Mouse (Mus musculus): ENCODE data around the gene Spata45. TPM values are rescaled to one million over a fixed set of nuclear protein-coding genes. Genes with fewer than 3 reads are reported as not detected.

Spata45 gene
- total and polyA plus RNA-seq, 3 experiments: 0.76 TPM; not detected in 2

GRCm38 (mm10) chr1:191062781-191063485, 26.5 kb downstream of the Spata45 start, which contains the start of the genes Tatdn3 and Nsl1 (continued):
- TF ChIP-seq POLR2A (IDR thresholded peaks at IDR 0.05; ENCODE audit: low read depth, low read length) (peak; percentile 88), UBTF (IDR thresholded peaks at IDR 0.05; ENCODE audit: low read depth, low read length) (peak; percentile 97), KAT2A (IDR thresholded peaks at IDR 0.05; ENCODE audit: insufficient replicate concordance, low read length) (peak; percentile 93), ELF1 (IDR thresholded peaks at IDR 0.05; ENCODE audit: low read depth, low read length) (peak; percentile 80), ZKSCAN1 (IDR thresholded peaks at IDR 0.05; ENCODE audit: borderline replicate concordance, low read depth, low read length) (no peak), CTCF (conservative IDR thresholded peaks at IDR 0.05 in 1 of 2, IDR thresholded peaks at IDR 0.05 in 1 of 2; ENCODE audit: low read depth in 2 of 2, low read length in 2 of 2) (no peak), MEF2A (IDR thresholded peaks at IDR 0.05; ENCODE audit: borderline replicate concordance, low read depth, low read length) (peak; percentile 82), ETS1 (conservative IDR thresholded peaks at IDR 0.05; ENCODE audit: low read depth, low read length) (no peak), MAZ (IDR thresholded peaks at IDR 0.05; ENCODE audit: low read depth, low read length) (peak; percentile 78), TCF12 (IDR thresholded peaks at IDR 0.05; ENCODE audit: low read depth, low read length) (peak; percentile 99), ZC3H11A (IDR thresholded peaks at IDR 0.05; ENCODE audit: low read depth, low read length) (no peak), PAX5 (IDR thresholded peaks at IDR 0.05; ENCODE audit: low read length) (no peak), EP300 (IDR thresholded peaks at IDR 0.05; ENCODE audit: low read length) (no peak), SMC3 (IDR thresholded peaks at IDR 0.05; ENCODE audit: low read depth, low read length) (no peak), CHD1 (IDR thresholded peaks at IDR 0.05; ENCODE audit: low read depth, low read length) (peak; percentile 72; the same call in 1 of the 2 replicates), ZNF384 (IDR thresholded peaks at IDR 0.05; ENCODE audit: low read depth, low read length) (0 out of 2 replicates have a peak, but pooled peaks have one; percentile 10), E2F4 (IDR thresholded peaks at IDR 0.05; ENCODE audit: insufficient replicate concordance, low read depth, low read length) (peak; percentile 98), JUN (IDR thresholded peaks at IDR 0.05; ENCODE audit: insufficient read depth, low read depth, low read length) (no peak), GABPA (IDR thresholded peaks at IDR 0.05; ENCODE audit: insufficient replicate concordance, low read depth, low read length) (peak; percentile 19; the same call in 1 of the 2 replicates)

- Histone ChIP-seq H3K4me2 (ENCODE audit: insufficient read depth, low read depth, poor library complexity, severe bottlenecking) (peak overlapping the region; percentile 96), H3K27ac (ENCODE audit: insufficient read depth, low read depth) (no peak overlapping the region), H3K4me1 (ENCODE audit: control insufficient read depth in 1 of 2, insufficient read depth in 2 of 2) (peaks cover 9 to 38% of the 10 kb centered on the region in 2 experiments), H3K4me3 (replicated peaks in 1 of 3; ENCODE audit: low read depth in 2 of 3, low read length in 2 of 3, poor library complexity in 1 of 3) (peak overlapping the region; percentile 93 to 99 (median 97)), H3K36me3 (replicated peaks in 1 of 2; ENCODE audit: control insufficient read depth in 1 of 2, insufficient read depth in 1 of 2, low read length in 1 of 2) (peaks cover 29 to 47% of the 10 kb centered on the region in 2 experiments), H3K27me3 (replicated peaks) (no peaks in the 10 kb centered on the region), H3K9me3 (replicated peaks; ENCODE audit: low read length) (no peaks in the 10 kb centered on the region), H3K79me2 (replicated peaks; ENCODE audit: control insufficient read depth, extremely low read depth, insufficient read depth, poor library complexity, severe bottlenecking) (peaks cover 39% of the 10 kb centered on the region), H3K9ac (ENCODE audit: insufficient read depth, low read depth) (peak overlapping the region; percentile 54)
- DNase-seq (ENCODE audit: extremely low read depth): no peak
- dilution Hi-C loops (cut with MboI; ENCODE audit: extremely low pct_ligation_motif_present, extremely low pct_unique_long_range_greater_than_20kb, low sequenced_read_pairs): no loop called here
- no peak for TF ChIP-seq UBTF (IDR thresholded peaks at IDR 0.05; ENCODE audit: low read depth, low read length)
- TF ChIP-seq MEF2A (IDR thresholded peaks at IDR 0.05; ENCODE audit: borderline replicate concordance, low read depth, low read length): no peak
- TF ChIP-seq ZNF384 (IDR thresholded peaks at IDR 0.05; ENCODE audit: low read depth, low read length): no peak
- no peak for TF ChIP-seq CTCF (conservative IDR thresholded peaks at IDR 0.05 in 1 of 2, IDR thresholded peaks at IDR 0.05 in 1 of 2; ENCODE audit: low read depth in 2 of 2, low read length in 2 of 2)
- TF ChIP-seq TBP (conservative IDR thresholded peaks at IDR 0.05; ENCODE audit: low read depth, low read length): no peak
- TF ChIP-seq ZKSCAN1 (IDR thresholded peaks at IDR 0.05; ENCODE audit: borderline replicate concordance, low read depth, low read length): no peak
- TF ChIP-seq JUND (conservative IDR thresholded peaks at IDR 0.05; ENCODE audit: low read depth, low read length): no peak
- no peak for TF ChIP-seq ETS1 (conservative IDR thresholded peaks at IDR 0.05; ENCODE audit: low read depth, low read length)
- TF ChIP-seq POLR2A (IDR thresholded peaks at IDR 0.05; ENCODE audit: low read depth, low read length): no peak
- no peak for TF ChIP-seq GABPA (IDR thresholded peaks at IDR 0.05; ENCODE audit: insufficient replicate concordance, low read depth, low read length)
- TF ChIP-seq RCOR1 (conservative IDR thresholded peaks at IDR 0.05; ENCODE audit: low read depth, low read length): no peak
- no peak for TF ChIP-seq USF2 (conservative IDR thresholded peaks at IDR 0.05; ENCODE audit: low read depth, low read length)
- TF ChIP-seq MYC (IDR thresholded peaks at IDR 0.05; ENCODE audit: low read depth, low read length): no peak
- no peak for TF ChIP-seq SIN3A (IDR thresholded peaks at IDR 0.05; ENCODE audit: low read length)
- no peak for TF ChIP-seq ZMIZ1 (IDR thresholded peaks at IDR 0.05; ENCODE audit: low read depth, low read length)
- TF ChIP-seq MAZ (IDR thresholded peaks at IDR 0.05; ENCODE audit: low read depth, low read length): no peak
- TF ChIP-seq PAX5 (IDR thresholded peaks at IDR 0.05; ENCODE audit: low read length): no peak
- TF ChIP-seq E2F4 (IDR thresholded peaks at IDR 0.05; ENCODE audit: insufficient replicate concordance, low read depth, low read length): no peak
- no peak for TF ChIP-seq HCFC1 (IDR thresholded peaks at IDR 0.05; ENCODE audit: low read depth, low read length)
- no peak for TF ChIP-seq JUN (IDR thresholded peaks at IDR 0.05; ENCODE audit: insufficient read depth, low read depth, low read length)
- in situ Hi-C loops (cut with MboI; ENCODE audit: low pct_ligation_motif_present, low pct_unique_long_range_greater_than_20kb, low sequenced_read_pairs): no loop called here
Measured at GRCm38 (mm10) chr1:191063700-191064099, 27.3 kb downstream of the Spata45 start.
